Mouse (Mus musculus): ENCODE data around the gene Otx2. TPM values are rescaled to one million over a fixed set of nuclear protein-coding genes. Genes with fewer than 3 reads are reported as not detected.

Gene Otx2
- polyA plus RNA-seq (2014; fragmentation: Nextera tagmentation; extraction: Ambion mirVana): not detected in 2 replicates

DNA sequence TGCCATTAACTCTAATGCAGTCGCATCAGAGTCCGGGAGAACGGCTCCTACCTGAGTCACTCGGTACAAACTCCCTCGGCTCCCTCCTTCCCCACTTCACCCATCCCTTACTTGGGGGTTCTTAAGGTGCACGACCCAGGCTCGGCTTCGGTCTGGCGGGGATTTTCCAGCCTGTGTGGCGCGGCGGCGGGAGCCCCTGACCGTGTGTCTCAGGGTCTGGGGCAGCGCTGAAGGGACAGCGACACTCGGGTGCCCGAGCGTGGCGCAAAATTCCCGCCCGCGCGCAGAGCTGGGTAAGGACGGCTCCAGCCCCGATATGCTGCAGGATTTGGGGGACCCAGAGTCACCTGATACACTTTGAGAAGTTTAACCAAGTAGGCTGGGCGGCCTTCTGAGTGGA is at the start of gene Otx2:
Otx2 (minus strand) TSS at position 279 of the 400 bp plus-strand sequence.
- no peak for ATAC-seq (ENCODE audit: low FRiP score, low TSS enrichment)
- H3K4me1 ChIP-seq (ENCODE audit: control insufficient read depth, insufficient read depth, low read length): no peaks in the 10 kb centered on the region
- WGBS: under 1% methylated on average over 27 of the region's 27 CpGs
- no peak within 1 kb of the TSS for H3K27ac ChIP-seq (ENCODE audit: low read depth, low read length)
- no peaks in the 10 kb centered on the region for H3K9me3 ChIP-seq (ENCODE audit: control insufficient read depth, low read length)
- H3K4me3 ChIP-seq (ENCODE audit: low read length): no peak within 1 kb of the TSS
- H3K27me3 ChIP-seq (ENCODE audit: control insufficient read depth, insufficient read depth, low read length): peaks cover 96% of the 10 kb centered on the region
- no peak within 1 kb of the TSS for H3K9ac ChIP-seq (ENCODE audit: low read depth, low read length)
- H3K4me2 ChIP-seq (replicated peaks; ENCODE audit: low read depth, low read length): no peak within 1 kb of the TSS
- H3K36me3 ChIP-seq (ENCODE audit: control insufficient read depth, insufficient read depth, low read length): no peaks in the 10 kb centered on the region

GRCm38 (mm10) chr14:48722763-48723162 is 49.1 kb upstream of the Otx2 start:
- H3K27me3 ChIP-seq (ENCODE audit: control insufficient read depth, insufficient read depth, low read length): no peaks in the 10 kb centered on the region
- no peak overlapping the region for H3K4me3 ChIP-seq (ENCODE audit: low read length)
- ATAC-seq (ENCODE audit: low FRiP score, low TSS enrichment): no peak
- no peak overlapping the region for H3K27ac ChIP-seq (ENCODE audit: low read depth, low read length)
- H3K9ac ChIP-seq (ENCODE audit: low read depth, low read length): no peak overlapping the region
- no peaks in the 10 kb centered on the region for H3K4me1 ChIP-seq (ENCODE audit: control insufficient read depth, insufficient read depth, low read length)
- no peak overlapping the region for H3K4me2 ChIP-seq (replicated peaks; ENCODE audit: low read depth, low read length)
- WGBS: 33% methylated on average over 4 of the region's 4 CpGs
- H3K36me3 ChIP-seq (ENCODE audit: control insufficient read depth, insufficient read depth, low read length): no peaks in the 10 kb centered on the region
- no peaks in the 10 kb centered on the region for H3K9me3 ChIP-seq (ENCODE audit: control insufficient read depth, low read length)

DNA sequence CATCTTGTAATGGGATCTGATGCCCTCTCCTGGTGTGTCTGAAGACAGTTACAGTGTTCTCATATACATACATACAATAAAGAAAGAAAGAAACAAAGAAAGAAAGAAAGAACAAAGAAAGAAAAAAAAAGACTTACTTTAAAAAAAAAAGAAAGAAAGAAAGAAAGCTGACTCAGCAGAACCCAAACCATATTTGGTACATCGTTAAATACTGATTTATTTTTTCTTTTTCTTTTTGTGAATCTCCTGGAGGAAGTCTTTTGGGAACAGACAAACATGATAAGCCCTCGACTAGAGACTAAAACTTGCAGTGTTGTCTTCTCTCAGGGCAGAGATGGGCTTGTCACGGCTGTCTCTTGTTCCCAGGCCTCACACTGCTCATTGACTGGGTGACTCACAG is 45.7 kb upstream of the Otx2 start:
- Histone ChIP-seq H3K9ac (ENCODE audit: low read depth, low read length) (no peak overlapping the region), H3K9me3 (ENCODE audit: control insufficient read depth, low read length) (no peaks in the 10 kb centered on the region), H3K36me3 (ENCODE audit: control insufficient read depth, insufficient read depth, low read length) (no peaks in the 10 kb centered on the region), H3K27ac (ENCODE audit: low read depth, low read length) (no peak overlapping the region), H3K4me2 (replicated peaks; ENCODE audit: low read depth, low read length) (no peak overlapping the region), H3K27me3 (ENCODE audit: control insufficient read depth, insufficient read depth, low read length) (no peaks in the 10 kb centered on the region), H3K4me3 (ENCODE audit: low read length) (no peak overlapping the region), H3K4me1 (ENCODE audit: control insufficient read depth, insufficient read depth, low read length) (no peaks in the 10 kb centered on the region)
- WGBS: 73% methylated on average over 3 of the region's 3 CpGs
- ATAC-seq (ENCODE audit: low FRiP score, low TSS enrichment): no peak

DNA sequence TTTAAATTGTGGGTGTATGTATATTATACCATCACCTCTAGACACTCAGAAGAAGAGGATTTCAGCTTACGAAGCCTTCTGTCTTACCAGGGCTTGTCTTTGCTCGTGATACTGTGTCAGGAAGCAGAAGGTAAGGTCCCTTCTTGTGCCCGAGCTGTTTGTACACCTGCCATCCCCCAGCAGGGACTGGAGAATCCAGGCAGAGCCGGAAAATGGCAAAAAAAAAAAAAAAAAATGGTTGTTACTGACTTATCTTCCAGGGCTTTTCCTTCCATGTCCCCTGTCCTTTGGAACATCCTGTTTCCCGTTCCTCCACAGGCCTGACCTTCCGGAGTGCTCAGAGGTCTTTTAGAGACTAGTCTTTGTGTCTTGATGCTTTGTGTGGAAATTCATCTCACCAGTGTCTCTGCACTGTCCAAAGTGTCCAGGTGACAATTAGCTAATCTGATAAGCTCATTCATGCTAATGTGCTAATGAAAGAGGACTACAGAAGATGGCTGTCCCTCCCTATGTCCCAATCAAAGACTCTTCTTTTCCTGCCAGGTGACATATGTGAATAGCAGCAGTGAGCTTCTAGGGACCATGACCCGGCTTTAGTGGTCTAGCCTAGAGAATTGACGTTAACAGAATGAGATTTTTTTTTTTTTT is 44.1 kb upstream of the Otx2 start:
- 73% methylated on average over 8 of the region's 8 CpGs for WGBS
- no peak for ATAC-seq (ENCODE audit: low FRiP score, low TSS enrichment)
- Histone ChIP-seq H3K4me3 (ENCODE audit: low read length) (no peak overlapping the region), H3K36me3 (ENCODE audit: control insufficient read depth, insufficient read depth, low read length) (no peaks in the 10 kb centered on the region), H3K9me3 (ENCODE audit: control insufficient read depth, low read length) (no peaks in the 10 kb centered on the region), H3K4me2 (replicated peaks; ENCODE audit: low read depth, low read length) (no peak overlapping the region), H3K27me3 (ENCODE audit: control insufficient read depth, insufficient read depth, low read length) (peaks cover 3% of the 10 kb centered on the region; the same call in 1 of the 2 replicates), H3K9ac (ENCODE audit: low read depth, low read length) (no peak overlapping the region), H3K27ac (ENCODE audit: low read depth, low read length) (no peak overlapping the region), H3K4me1 (ENCODE audit: control insufficient read depth, insufficient read depth, low read length) (no peaks in the 10 kb centered on the region)

GRCm38 (mm10) chr14:48716456-48716855 is 42.8 kb upstream of the Otx2 start:
- Histone ChIP-seq H3K4me3 (ENCODE audit: low read length) (no peak overlapping the region), H3K36me3 (ENCODE audit: control insufficient read depth, insufficient read depth, low read length) (no peaks in the 10 kb centered on the region), H3K9ac (ENCODE audit: low read depth, low read length) (no peak overlapping the region), H3K9me3 (ENCODE audit: control insufficient read depth, low read length) (no peaks in the 10 kb centered on the region), H3K4me2 (replicated peaks; ENCODE audit: low read depth, low read length) (no peak overlapping the region), H3K27ac (ENCODE audit: low read depth, low read length) (no peak overlapping the region), H3K27me3 (ENCODE audit: control insufficient read depth, insufficient read depth, low read length) (peaks cover 5% of the 10 kb centered on the region; the same call in 1 of the 2 replicates), H3K4me1 (ENCODE audit: control insufficient read depth, insufficient read depth, low read length) (no peaks in the 10 kb centered on the region)
- ATAC-seq (ENCODE audit: low FRiP score, low TSS enrichment): no peak
- 80% methylated on average over 4 of the region's 4 CpGs for WGBS

- no peak overlapping the region for H3K9ac ChIP-seq (ENCODE audit: low read depth, low read length)
- 82% methylated on average over 13 of the region's 13 CpGs for WGBS
- peaks cover 53% of the 10 kb centered on the region for H3K27me3 ChIP-seq (ENCODE audit: control insufficient read depth, insufficient read depth, low read length)
- H3K4me3 ChIP-seq (ENCODE audit: low read length): no peak overlapping the region
- no peak for ATAC-seq (ENCODE audit: low FRiP score, low TSS enrichment)
- H3K4me1 ChIP-seq (ENCODE audit: control insufficient read depth, insufficient read depth, low read length): no peaks in the 10 kb centered on the region
- H3K9me3 ChIP-seq (ENCODE audit: control insufficient read depth, low read length): no peaks in the 10 kb centered on the region
- no peaks in the 10 kb centered on the region for H3K36me3 ChIP-seq (ENCODE audit: control insufficient read depth, insufficient read depth, low read length)
- no peak overlapping the region for H3K4me2 ChIP-seq (replicated peaks; ENCODE audit: low read depth, low read length)
- H3K27ac ChIP-seq (ENCODE audit: low read depth, low read length): no peak overlapping the region
Measured at GRCm38 (mm10) chr14:48710871-48711370, 37.3 kb upstream of the Otx2 start.

GRCm38 (mm10) chr14:48710062-48710870 is 36.6 kb upstream of the Otx2 start:
- no peaks in the 10 kb centered on the region for H3K9me3 ChIP-seq (ENCODE audit: control insufficient read depth, low read length)
- no peak overlapping the region for H3K4me2 ChIP-seq (replicated peaks; ENCODE audit: low read depth, low read length)
- WGBS: 43% methylated on average over 11 of the region's 11 CpGs

GRCm38 (mm10) chr14:48709371-48710061 is 35.9 kb upstream of the Otx2 start:
- H3K36me3 ChIP-seq (ENCODE audit: control insufficient read depth, insufficient read depth, low read length): no peaks in the 10 kb centered on the region
- no peak for ATAC-seq (ENCODE audit: low FRiP score, low TSS enrichment)
- no peak overlapping the region for H3K27ac ChIP-seq (ENCODE audit: low read depth, low read length)
- H3K27me3 ChIP-seq (ENCODE audit: control insufficient read depth, insufficient read depth, low read length): peaks cover 67% of the 10 kb centered on the region
- 2% methylated on average over 20 of the region's 20 CpGs for WGBS
- H3K9me3 ChIP-seq (ENCODE audit: control insufficient read depth, low read length): no peaks in the 10 kb centered on the region
- H3K4me2 ChIP-seq (replicated peaks; ENCODE audit: low read depth, low read length): peak overlapping the region; percentile 25; the same call in 1 of the 2 replicates
- peak overlapping the region; percentile 16 for H3K4me3 ChIP-seq (ENCODE audit: low read length)
- H3K9ac ChIP-seq (ENCODE audit: low read depth, low read length): no peak overlapping the region
- no peaks in the 10 kb centered on the region for H3K4me1 ChIP-seq (ENCODE audit: control insufficient read depth, insufficient read depth, low read length)

More at GRCm38 (mm10) chr14:48710062-48710870, 36.6 kb upstream of the Otx2 start:
- Histone ChIP-seq H3K27me3 (ENCODE audit: control insufficient read depth, insufficient read depth, low read length) (peaks cover 60% of the 10 kb centered on the region), H3K4me1 (ENCODE audit: control insufficient read depth, insufficient read depth, low read length) (no peaks in the 10 kb centered on the region), H3K4me3 (ENCODE audit: low read length) (no peak overlapping the region), H3K9ac (ENCODE audit: low read depth, low read length) (no peak overlapping the region), H3K36me3 (ENCODE audit: control insufficient read depth, insufficient read depth, low read length) (no peaks in the 10 kb centered on the region), H3K27ac (ENCODE audit: low read depth, low read length) (no peak overlapping the region)
- ATAC-seq (ENCODE audit: low FRiP score, low TSS enrichment): no peak

All from kidney, embryonic 14.5 days (tissue).